Mouse (Mus musculus) splenic B cell, adult 2 months (primary cell): ENCODE results near the gene Eif1ax.
A peak's percentile ranks its signal among the peaks of the same experiment; 100 is the strongest.
"Not testable (repeated sequence)": the region's sequence is repeated elsewhere in the genome, so short reads cannot be mapped to it uniquely, and the experiment has no call there.

ENCODE experiments used
- DNase-seq: peaks from one replicate; pipeline ENCODE4 v3.0.0-alpha.2; 2011; ENCODE audit warnings: low read depth, low spot score
- H3K27me3 ChIP-seq: 2 replicates; pipeline ENCODE4 v1.6.1; 2012; ENCODE audit warnings: mild to moderate bottlenecking, low read length, moderate library complexity, mixed read lengths; ENCODE audit not compliant: control insufficient read depth, poor library complexity, insufficient read depth, severe bottlenecking
- H3K36me3 ChIP-seq: 2 replicates; pipeline ENCODE4 v1.6.1; 2012; ENCODE audit warnings: mild to moderate bottlenecking, low read length, moderate library complexity, mixed read lengths; ENCODE audit not compliant: control insufficient read depth, poor library complexity, insufficient read depth, severe bottlenecking

The Eif1ax gene

DNA sequence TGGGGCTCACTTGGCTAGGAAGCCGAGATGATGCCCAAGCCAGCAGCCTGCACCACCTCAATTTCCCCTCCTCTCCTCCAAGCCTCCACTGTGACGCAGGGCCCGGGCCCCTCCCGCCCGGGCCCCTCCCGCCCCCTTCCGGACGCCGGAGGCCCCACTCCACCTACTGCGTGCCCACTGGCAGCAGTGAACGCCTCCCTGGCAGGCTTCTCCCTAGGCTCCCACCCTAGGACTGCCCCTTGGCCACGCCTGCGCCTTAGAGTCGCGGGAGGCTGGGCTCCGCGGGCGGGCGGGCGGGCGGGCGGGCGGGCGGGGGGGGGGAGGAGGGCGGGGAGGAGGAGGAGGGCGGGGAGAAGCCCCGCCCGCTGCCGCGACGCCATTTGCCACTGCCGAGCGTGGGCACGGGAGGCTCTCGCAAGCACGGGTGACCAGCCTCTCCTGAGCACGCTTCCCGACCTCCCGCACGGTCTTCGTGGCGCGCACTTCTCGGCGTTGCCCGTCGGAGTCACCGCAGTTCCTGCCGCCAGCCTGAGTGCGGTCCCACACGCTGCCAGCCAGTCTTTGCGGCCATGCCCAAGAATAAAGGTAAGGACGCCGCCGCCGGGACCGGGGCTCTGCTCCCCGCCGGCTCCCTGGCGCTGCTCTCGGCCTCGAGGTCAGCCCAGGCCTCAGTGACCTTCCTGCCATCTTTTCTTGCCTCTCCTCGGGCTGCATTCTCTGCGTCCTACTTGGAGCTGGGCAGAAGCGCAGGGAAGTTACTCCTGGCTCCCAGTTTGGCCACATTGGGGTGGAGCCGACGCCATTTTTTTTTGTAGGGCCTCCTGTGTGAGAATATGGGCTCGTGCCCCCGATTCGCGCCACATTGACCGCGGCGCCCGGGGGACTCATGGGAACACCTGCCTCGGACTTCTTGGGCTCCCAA lies at the start of gene Eif1ax:
Eif1ax (plus strand) TSS at position 348 of the 922 bp plus-strand sequence.
- peak; percentile 84 for DNase-seq
- Histone ChIP-seq H3K27me3 (no peaks in the 10 kb centered on the region), H3K36me3 (no peaks in the 10 kb centered on the region)

DNA sequence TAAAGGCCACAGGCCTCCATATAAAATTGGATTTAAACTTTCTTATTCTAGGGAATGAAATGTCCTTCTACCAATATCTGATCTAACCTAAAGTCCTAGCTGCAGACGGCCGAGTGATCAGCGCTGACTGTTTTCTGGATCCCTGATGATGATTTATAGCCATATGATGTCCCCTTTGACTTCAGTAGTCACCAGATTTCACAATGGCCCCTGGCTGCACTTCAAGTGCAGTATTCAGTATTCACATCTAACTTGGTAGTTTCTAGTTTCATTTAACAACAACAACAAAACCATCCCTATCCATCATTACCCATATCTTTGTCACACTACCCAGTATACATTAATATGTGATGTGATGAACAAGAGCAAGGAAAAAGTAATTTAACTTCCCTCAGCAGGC lies 7.5 kb upstream of the Eif1ax start:
- H3K36me3 ChIP-seq: no peaks in the 10 kb centered on the region
- H3K27me3 ChIP-seq: no peaks in the 10 kb centered on the region
- DNase-seq: no peak

DNA sequence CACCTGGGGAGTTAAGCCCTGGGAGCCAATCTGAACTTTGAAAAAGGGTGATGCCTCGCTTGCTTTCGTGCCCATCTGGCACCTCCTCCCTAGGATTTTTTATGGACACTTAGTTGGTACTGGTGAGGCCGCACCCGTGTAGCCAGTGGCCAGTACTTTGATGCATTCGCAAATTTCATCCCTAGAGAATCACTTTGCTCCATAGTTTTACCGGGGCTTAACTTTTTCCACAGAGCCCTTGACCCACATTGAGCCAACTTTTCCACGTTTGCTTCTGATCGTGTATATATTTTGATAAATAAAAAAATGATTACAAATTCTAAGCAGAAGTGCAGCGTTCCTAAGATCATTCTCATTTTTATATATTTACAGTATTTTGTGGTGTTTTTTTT lies 771 bp downstream of the Eif1ax start:
- no peak for DNase-seq
- Histone ChIP-seq H3K36me3 (no peaks in the 10 kb centered on the region), H3K27me3 (no peaks in the 10 kb centered on the region)

DNA sequence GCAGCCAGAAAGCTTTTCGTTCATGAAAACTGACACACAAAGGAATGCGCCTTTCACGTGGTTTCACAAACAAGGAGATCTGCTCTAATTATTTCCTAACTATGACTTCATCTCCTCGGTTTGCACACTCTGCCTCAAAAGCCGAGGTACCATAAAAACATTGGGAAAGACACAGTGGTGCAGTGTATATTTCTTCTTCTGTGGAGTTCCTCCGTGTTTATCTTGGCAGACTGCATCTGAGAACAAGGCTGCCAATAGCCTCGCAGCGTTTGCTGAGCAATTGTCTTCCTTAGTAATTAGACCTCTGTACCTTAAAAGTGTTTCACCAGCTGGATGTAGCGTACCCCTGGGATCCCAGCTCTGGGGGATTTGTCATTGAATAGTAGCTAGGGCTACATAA lies 15.1 kb downstream of the Eif1ax start:
- H3K36me3 ChIP-seq: no peaks in the 10 kb centered on the region
- H3K27me3 ChIP-seq: no peaks in the 10 kb centered on the region
- DNase-seq: no peak

DNA sequence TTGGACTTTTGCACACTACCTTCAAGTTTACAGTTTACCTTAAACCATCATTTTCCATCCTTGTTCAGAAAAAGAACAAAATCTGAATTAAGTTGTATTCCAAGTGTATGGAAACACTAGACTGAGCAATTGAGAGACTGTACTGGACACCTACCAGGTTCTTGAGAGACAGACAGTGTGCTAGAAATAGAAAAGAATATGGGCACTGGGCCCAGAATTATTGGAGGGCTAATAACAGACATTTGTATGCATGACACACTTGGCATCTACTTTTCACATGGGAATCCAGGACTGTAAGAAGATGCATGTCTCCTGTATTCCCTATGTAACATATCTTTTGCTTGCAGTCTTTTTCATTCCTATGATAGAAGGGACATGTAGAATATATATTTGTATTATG lies 17.0 kb downstream of the Eif1ax start:
- no peak for DNase-seq
- Histone ChIP-seq H3K27me3 (no peaks in the 10 kb centered on the region), H3K36me3 (no peaks in the 10 kb centered on the region)

DNA sequence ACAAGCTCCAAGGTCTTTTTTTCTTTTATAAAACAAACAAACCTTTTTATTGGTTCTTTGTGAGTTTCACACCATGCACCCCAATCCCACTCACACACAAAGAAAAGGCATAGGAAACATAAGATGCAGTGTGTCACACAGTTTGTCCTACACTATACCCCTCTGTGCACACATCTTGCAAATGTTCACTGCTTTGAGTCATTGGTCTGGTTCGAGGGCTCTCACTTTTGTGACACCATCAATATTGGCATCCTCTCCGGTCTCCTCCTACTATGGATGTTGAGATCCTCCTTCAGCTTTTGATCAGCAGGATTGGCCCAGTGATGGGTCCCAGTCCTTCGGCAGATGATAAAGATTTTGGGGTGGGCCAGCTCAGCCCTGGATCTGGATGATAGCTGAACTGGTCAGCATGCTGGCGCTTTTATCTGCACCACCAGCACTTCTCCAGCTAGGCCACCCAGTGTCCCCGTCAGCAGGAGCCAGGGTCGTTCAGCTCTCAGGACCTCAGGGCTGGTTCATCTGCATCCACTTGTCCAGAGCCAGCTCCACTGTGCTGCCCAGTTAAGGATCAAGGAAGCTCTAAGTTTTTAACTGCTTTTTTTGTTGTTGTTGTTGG lies 18.5 kb downstream of the Eif1ax start:
- no peak for DNase-seq
- Histone ChIP-seq H3K27me3 (no peaks in the 10 kb centered on the region), H3K36me3 (no peaks in the 10 kb centered on the region)

DNA sequence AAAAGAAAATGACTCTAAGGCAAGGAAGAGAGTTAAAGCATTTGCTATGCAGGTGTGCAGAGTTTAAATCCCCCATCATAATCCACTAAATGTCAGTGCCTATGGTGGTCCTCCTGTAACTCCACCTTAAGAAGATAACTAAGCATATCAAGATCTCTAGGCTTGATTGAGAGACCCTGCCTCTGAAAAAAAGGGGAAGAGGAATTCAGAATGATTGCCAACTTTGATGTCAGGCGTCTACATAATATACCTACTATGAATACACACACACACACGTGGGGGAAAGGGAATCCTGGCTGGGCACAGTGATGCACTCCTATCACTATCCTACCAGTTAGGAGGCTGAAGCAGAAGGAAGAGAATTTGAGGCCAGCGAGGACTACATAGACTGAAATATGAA lies 19.3 kb downstream of the Eif1ax start:
- H3K27me3 ChIP-seq: no peaks in the 10 kb centered on the region
- DNase-seq: no peak
- H3K36me3 ChIP-seq: no peaks in the 10 kb centered on the region

DNA sequence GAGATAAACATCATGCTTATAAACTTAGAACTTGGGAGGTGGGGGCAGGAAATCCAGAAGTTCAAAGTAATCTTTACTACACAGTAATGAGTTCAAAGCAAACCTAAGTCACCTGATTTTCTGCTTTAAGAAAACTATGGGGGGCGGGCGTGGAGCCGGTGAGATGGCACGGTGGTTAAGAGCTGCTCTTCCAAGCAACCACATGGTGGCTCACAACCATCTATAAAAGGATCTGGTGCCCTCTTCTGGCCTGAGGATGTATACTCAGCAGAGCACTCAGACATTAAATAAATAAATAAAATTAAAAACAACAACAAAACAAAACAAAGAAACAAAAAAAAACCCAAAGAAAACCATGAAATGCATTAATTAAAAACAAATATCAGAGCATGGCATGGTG lies 37.3 kb downstream of the Eif1ax start:
- Histone ChIP-seq H3K27me3 (no peaks in the 10 kb centered on the region), H3K36me3 (no peaks in the 10 kb centered on the region)
- peak; percentile 64 for DNase-seq

DNA sequence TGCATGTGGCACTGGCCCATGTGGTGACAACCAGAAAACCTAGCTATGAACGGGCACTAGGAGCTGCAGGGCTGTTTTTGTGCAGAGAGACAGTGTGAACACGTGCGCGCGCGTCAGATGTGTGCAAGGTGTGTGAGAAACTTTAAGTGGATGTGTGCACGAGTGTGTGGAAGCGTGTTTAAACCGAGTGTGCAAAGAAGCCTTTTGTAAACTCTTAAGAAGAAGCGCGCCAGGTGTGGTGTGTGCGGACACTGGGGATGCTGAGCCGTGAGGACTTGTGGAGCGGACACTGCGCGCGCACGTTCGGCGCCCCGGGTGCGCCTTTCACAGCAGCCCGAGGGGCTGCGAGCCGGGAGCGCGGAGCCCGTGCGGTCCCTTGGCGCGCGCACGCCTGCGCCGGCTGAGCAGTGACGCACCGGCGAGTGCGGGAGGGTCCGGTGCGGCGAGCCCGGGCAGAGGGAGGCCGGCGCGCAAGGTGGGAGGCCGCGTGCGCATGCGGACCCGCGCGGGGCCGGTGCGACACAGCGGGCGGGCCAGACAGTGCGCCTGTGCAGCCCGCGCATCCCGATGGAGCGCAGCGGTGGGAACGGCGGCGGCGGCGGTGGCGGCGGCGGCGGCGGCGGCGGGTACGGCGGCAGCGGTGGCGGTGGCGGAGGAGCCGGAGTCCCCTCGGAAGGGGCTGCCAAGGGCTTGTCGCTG lies 42.3 kb downstream of the Eif1ax start, which contains the start of gene Map7d2:
Map7d2 (plus strand) TSS at position 443 of the 699 bp plus-strand sequence.
- no peaks in the 10 kb centered on the region for H3K36me3 ChIP-seq
- no peaks in the 10 kb centered on the region for H3K27me3 ChIP-seq
- DNase-seq: peak; percentile 1

DNA sequence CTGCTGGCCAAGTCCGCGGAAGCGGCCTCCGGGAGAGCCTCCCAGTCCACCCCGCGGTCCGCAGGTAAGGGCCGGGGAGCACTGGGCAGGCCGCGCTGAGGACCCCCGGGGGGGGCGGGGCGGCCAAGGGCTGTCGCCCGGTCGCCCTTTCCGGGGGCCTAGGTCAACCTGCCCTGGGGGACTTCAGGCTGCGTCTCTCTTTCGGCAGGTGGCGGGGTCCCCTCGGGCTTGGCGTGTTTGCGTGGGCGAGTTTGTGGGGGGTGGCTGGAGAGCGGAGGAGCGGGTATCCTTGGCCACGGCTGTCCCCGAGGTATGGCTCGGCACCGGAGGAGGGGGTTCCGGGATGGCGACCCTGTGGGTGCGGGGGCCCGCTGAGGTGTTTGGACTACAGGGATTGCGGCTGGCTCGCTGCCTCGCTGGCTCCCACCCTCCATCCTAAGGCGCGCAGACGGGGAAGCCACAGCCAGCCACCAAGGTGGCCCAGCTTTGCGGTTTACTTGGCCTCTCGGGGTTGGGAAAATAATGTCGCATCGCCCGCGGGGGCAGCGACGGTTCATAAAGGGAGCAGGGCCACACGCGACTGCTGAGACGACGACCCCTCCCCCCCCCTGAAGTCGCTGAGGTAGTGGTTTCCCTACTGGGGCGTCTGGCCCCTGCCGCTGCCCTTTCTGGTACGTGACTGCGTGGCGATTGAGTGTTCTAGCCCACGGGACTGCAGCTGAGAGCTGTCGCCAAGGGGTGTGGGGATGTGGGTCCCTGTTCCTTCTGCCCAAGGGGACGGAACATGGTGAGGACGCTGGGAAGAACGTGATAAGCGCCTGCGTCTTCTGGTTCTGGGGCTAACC lies 43.1 kb downstream of the Eif1ax start:
- no peaks in the 10 kb centered on the region for H3K36me3 ChIP-seq
- peak; percentile 2 for DNase-seq
- H3K27me3 ChIP-seq: no peaks in the 10 kb centered on the region

DNA sequence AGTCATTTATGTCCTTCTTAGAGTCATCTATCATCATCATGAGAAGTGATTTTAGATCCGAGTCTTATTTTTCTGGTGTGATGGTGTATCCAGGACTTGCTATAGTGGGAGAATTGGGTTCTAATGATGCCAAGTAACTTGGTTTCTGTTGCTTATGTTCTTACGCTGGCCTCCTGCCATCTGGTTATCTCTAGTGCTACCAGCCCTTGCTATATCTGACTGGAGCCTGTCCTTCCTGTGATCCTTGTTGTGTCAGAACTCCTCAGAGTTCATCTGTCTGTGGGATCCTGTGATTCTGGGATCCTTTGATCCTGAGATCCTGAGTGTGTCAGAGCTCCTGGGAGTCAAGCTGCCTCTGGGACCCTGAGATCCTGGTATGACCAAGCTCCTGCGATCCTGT lies 58.5 kb downstream of the Eif1ax start:
- DNase-seq, H3K36me3 ChIP-seq, H3K27me3 ChIP-seq: not testable (repeated sequence)
